Mouse (Mus musculus) midbrain, embryonic 14.5 days (tissue): ENCODE results near the gene Dlk1. TPM values are rescaled to one million over a fixed set of nuclear protein-coding genes. Genes with fewer than 3 reads are reported as not detected.
A peak's percentile ranks its signal among the peaks of the same experiment; 100 is the strongest.

Experiments
- ATAC-seq: fragments of 200-750 bp; cut with Nextera tagmentation; 2 replicates; pipeline ENCODE4 v1.8.0; 2017; ENCODE audit warnings: moderate number of reproducible peaks, moderate library complexity; ENCODE audit not compliant: low FRiP score, low TSS enrichment
- DNase-seq: peaks from one replicate; pipeline ENCODE4 v3.0.0-alpha.2; 2015
- H3K27ac ChIP-seq: fragments of 300-500 bp; sonication (generic); replicated peaks from 2 replicates; pipeline ENCODE4 v1.5.1; 2014; ENCODE audit warnings: mild to moderate bottlenecking, low read depth, low read length, moderate library complexity
- H3K27me3 ChIP-seq: fragments of 300-500 bp; sonication (generic); 2 replicates; pipeline ENCODE4 v1.6.1; 2014; ENCODE audit warnings: low read length, control low read depth, mixed read lengths; ENCODE audit not compliant: control insufficient read depth, insufficient read depth
- H3K36me3 ChIP-seq: fragments of 300-500 bp; sonication (generic); 2 replicates; pipeline ENCODE4 v1.6.1; 2014; ENCODE audit warnings: low read length, control low read depth; ENCODE audit not compliant: control insufficient read depth, insufficient read depth
- H3K4me1 ChIP-seq: fragments of 300-500 bp; sonication (generic); 2 replicates; pipeline ENCODE4 v1.6.1; 2014; ENCODE audit warnings: mild to moderate bottlenecking, antibody characterized with exemption, low read length, control low read depth; ENCODE audit not compliant: control insufficient read depth, insufficient read depth
- H3K4me2 ChIP-seq: fragments of 300-500 bp; sonication (generic); 2 replicates; pipeline ENCODE4 v1.6.1; 2014; ENCODE audit warnings: mild to moderate bottlenecking, low read length, moderate library complexity
- H3K4me3 ChIP-seq: fragments of 300-500 bp; sonication (generic); replicated peaks from 2 replicates; pipeline ENCODE4 v1.5.1; 2014; ENCODE audit warnings: low read depth, low read length
- H3K9ac ChIP-seq: fragments of 300-500 bp; sonication (generic); replicated peaks from 2 replicates; pipeline ENCODE4 v1.6.1; 2014; ENCODE audit warnings: mild to moderate bottlenecking, low read length, moderate library complexity
- H3K9me3 ChIP-seq: fragments of 300-500 bp; sonication (generic); 2 replicates; pipeline ENCODE4 v1.6.1; 2016; ENCODE audit warnings: low read length, control low read depth, mixed read lengths; ENCODE audit not compliant: control insufficient read depth
- WGBS: fragments of 180-500 bp; shearing (Covaris S2); extraction: QIAGEN DNeasy Blood & Tissue Kit; methylation state at CpG from one replicate; pipeline ENCODE4 v1.1.7; 2014; 5-methylcytosine and 5-hydroxymethylcytosine counted together
- polyA plus RNA-seq: library from polyadenylated mRNA; unstranded; fragments of >200 nt; fragmentation: Nextera tagmentation; extraction: Ambion mirVana; gene quantifications from 2 replicates; pipeline ENCODE4 v1.2.1, GENCODE M21; 2014

Gene Dlk1
- polyA plus RNA-seq, 1 experiment from 2014 or later, result 51.4 TPM

DNA sequence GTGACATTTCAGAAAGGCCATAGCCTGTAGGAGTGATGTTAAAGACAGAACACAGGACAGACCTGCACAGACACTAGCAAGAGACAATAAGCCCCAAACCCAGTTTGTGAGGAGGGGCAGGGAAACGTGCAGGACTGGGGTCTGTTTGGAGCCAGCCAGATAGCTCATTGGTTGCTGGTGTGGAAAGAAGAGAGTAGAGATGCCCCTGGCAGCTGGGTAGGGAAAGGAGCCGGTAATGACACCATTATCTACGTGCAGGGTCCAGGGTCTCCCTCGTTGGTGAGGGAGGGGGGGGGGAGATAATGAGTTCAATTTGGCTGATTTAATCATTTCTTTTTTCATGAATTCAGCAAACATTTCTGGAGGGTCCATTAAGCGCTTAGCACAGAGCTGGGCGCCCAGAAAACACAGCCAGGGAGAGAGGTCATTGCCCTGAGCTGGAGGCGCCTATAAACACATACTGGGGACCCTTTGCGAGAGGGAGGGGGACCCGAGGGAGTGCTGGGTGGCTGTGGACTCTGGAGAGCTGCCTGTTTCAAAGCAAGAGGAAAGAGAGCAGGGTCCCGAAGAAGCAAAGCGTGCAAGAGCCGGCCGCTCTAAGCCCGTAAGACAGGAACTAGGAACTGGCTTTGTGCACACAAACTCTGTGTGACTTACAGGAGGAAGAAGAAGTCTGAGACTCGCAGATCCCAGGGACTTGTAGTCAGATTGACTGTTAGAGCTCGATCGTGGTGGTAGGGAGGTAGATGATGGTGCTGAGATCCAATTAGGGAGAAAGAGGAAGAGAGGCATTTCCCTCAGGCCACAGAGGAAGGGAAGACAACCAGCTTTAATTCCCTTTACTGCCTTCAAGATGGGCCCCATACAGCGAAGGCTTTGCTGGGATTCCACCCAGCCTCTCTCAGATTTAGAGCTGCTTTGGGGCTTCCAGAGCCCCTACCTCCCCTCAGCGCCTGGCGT is 56.2 kb downstream of the Dlk1 start:
- Histone ChIP-seq H3K9ac (no peak overlapping the region), H3K27me3 (no peaks in the 10 kb centered on the region), H3K36me3 (no peaks in the 10 kb centered on the region), H3K4me2 (no peak overlapping the region), H3K27ac (peak overlapping the region; percentile 52; the same call in 1 of the 2 replicates), H3K9me3 (no peaks in the 10 kb centered on the region), H3K4me1 (peaks cover 13% of the 10 kb centered on the region), H3K4me3 (no peak overlapping the region)
- DNase-seq (peak; percentile 53), ATAC-seq (no peak)
- WGBS, result 21% methylated on average over 20 of the region's 20 CpGs

DNA sequence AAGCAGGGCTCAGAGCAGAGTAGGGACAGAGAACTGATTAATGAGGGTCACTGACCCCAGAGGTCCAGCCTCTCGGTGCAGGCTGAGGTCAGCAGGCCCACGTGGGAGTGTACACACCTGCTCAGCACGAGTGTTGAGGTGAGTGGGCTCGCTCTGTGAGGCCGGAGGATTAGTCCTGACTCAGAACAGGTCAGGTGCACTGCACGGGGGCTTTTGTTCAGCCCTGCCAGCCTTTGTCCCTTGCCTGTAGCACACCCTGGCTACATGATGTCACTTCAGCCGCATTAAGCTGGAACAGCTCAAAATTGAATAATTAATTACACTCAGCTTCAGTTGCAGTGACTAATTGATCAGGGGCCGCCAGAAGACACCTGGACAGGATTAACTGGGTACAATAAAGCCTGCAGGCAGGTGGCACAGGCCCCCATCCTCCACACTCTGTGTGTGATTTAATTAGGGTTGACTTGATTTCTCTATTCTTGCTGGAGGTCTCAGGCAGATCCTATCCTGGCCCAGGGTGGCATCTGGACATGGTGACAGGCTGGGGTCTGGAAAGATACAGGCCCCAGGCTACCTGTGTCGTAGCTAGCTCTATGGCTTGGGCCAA is 57.0 kb downstream of the Dlk1 start:
- Histone ChIP-seq H3K4me3 (no peak overlapping the region), H3K4me1 (peaks cover 13% of the 10 kb centered on the region), H3K36me3 (no peaks in the 10 kb centered on the region), H3K9ac (no peak overlapping the region), H3K27me3 (no peaks in the 10 kb centered on the region), H3K4me2 (no peak overlapping the region), H3K27ac (peak overlapping the region; percentile 52; the same call in 1 of the 2 replicates), H3K9me3 (no peaks in the 10 kb centered on the region)
- ATAC-seq (peak; percentile 48; the same call in 1 of the 2 replicates), DNase-seq (peak; percentile 49)
- 12% methylated on average over 9 of the region's 9 CpGs for WGBS

DNA sequence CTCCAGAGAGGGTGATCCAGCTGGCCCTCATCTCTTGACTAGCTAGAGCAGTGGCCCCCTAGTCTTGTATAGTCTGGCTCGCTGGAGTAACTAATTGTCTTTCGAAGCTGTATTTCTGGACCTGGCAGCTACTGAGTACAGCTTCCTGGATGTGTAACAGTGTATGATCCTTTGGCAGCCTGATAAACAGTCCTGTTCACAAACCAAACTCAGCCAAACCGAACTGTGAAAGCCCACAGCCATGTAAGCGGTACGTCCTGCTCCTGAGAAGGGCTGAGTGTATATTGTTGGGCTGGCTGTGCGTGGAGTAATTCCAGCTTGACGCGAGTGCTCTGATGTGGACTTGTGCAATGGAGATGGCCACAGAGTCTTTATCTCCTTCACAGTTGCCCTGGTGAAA is 57.6 kb downstream of the Dlk1 start:
- Histone ChIP-seq H3K4me3 (no peak overlapping the region), H3K27me3 (no peaks in the 10 kb centered on the region), H3K4me2 (no peak overlapping the region), H3K27ac (no peak overlapping the region), H3K9me3 (no peaks in the 10 kb centered on the region), H3K36me3 (no peaks in the 10 kb centered on the region), H3K4me1 (peaks cover 13% of the 10 kb centered on the region), H3K9ac (no peak overlapping the region)
- ATAC-seq (peak; percentile 24; the same call in 1 of the 2 replicates), DNase-seq (no peak)
- WGBS, result 78% methylated on average over 8 of the region's 8 CpGs

DNA sequence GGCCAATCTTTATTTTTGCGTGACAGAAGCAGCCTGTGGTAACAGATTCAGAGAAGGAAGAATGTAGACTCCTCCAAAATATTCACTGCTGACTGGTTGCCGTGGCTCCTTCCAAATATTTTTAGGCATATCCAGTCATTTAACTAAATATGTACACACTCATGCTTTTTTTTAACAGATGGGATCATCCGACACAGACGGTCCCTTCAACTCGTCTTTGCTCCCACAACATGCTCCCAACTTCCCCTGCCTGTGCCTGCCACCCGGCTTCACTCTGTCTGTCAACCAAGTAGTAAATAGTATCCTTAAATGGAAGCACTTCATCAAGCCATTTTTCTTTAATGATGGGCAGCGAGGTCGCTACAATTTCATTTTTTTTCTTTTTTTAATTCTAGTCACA is 58.8 kb downstream of the Dlk1 start:
- no peak for DNase-seq

DNA sequence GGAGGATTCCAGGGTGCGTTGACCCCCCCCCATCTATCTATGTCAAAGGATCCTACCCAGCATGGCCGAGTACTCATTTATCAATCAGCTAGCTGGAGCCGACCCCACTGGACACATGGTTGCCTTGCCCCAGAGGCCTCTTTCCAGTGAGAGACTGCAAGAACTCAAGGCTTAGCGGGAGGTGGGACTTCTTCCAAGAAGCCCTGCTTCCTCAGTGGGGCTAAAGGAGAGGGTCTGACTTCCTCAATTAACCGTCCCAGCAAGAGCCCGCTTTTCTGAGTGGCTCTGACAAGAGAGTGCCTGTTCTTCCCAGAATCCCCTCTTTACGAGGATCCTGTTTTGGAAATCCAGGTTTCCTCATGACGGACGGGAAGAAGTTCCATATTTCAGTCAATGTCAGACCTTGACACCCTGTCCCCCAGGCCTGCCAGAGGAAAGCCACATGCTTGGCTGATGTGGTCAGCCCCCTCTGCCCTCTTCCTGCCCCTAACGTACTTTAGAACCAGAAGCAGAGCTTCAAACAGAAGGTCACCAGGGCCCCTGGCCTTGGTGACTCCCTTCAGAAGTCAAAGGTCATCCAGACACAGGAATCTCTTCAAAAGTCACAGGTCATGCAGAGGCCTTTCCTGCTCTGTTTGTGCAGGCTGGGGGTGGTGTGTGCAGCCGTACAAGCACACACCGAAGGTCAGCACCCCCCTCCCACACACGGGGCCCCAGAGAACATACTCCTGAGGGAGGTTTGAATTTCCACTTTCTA is 59.7 kb downstream of the Dlk1 start:
- no peak for ATAC-seq
- H3K4me1 ChIP-seq, result peaks cover 13% of the 10 kb centered on the region
- H3K4me3 ChIP-seq, result no peak overlapping the region
- H3K9me3 ChIP-seq, result no peaks in the 10 kb centered on the region
- no peak overlapping the region for H3K4me2 ChIP-seq
- H3K27ac ChIP-seq, result no peak overlapping the region
- 50% methylated on average over 13 of the region's 13 CpGs for WGBS
- no peaks in the 10 kb centered on the region for H3K36me3 ChIP-seq
- H3K27me3 ChIP-seq, result no peaks in the 10 kb centered on the region
- no peak for DNase-seq
- no peak overlapping the region for H3K9ac ChIP-seq

More for the DNA sequence above, 58.8 kb downstream of the Dlk1 start:
- Histone ChIP-seq H3K9ac (no peak overlapping the region), H3K27me3 (no peaks in the 10 kb centered on the region), H3K9me3 (no peaks in the 10 kb centered on the region), H3K4me1 (peaks cover 13% of the 10 kb centered on the region), H3K36me3 (no peaks in the 10 kb centered on the region), H3K4me2 (no peak overlapping the region), H3K27ac (no peak overlapping the region), H3K4me3 (no peak overlapping the region)
- WGBS, result 92% methylated on average over 8 of the region's 8 CpGs
- ATAC-seq, result no peak

Other genes starting within 250 kb of the Dlk1 start
- gene Rtl1, start 147.5 kb downstream of the Dlk1 start, polyA plus RNA-seq, result 1.2 and 2.0 TPM in 2 replicates